Mouse (Mus musculus): ENCODE results near the gene Mitf. TPM values are rescaled to one million over a fixed set of nuclear protein-coding genes. Genes with fewer than 3 reads are reported as not detected.

Gene Mitf
- 1.5 and 1.7 TPM in 2 replicates for polyA plus RNA-seq (2015; fragmentation: Nextera tagmentation; extraction: Ambion mirVana)

- Histone ChIP-seq H3K27me3 (ENCODE audit: control insufficient read depth, insufficient read depth, low read length) (no peaks in the 10 kb centered on the region), H3K4me3 (ENCODE audit: low read depth, low read length) (peak within 1 kb of the TSS; percentile 70), H3K9me3 (ENCODE audit: control insufficient read depth, low read length) (no peaks in the 10 kb centered on the region), H3K9ac (ENCODE audit: low read length) (peak within 1 kb of the TSS; percentile 60), H3K36me3 (ENCODE audit: control insufficient read depth, insufficient read depth, low read length) (no peaks in the 10 kb centered on the region), H3K4me1 (replicated peaks; ENCODE audit: control insufficient read depth, insufficient read depth) (no peaks in the 10 kb centered on the region; the same call in 1 of the 2 replicates), H3K4me2 (replicated peaks; ENCODE audit: low read depth) (peak within 1 kb of the TSS; percentile 98), H3K27ac (replicated peaks) (no peak within 1 kb of the TSS)
- ATAC-seq (ENCODE audit: low FRiP score, low TSS enrichment) (peak; percentile 99), DNase-seq (ENCODE audit: low spot score) (peak; percentile 91)
- under 1% methylated on average over 51 of the region's 51 CpGs for WGBS
- TF ChIP-seq CTCF (IDR thresholded peaks at IDR 0.05; ENCODE audit: low read depth) (peak; percentile 31; the same call in 1 of the 2 replicates), EP300 (optimal IDR thresholded peaks at IDR 0.05) (no peak)
These were observed at the start of gene Mitf for GRCm38 (mm10) chr6:97806781-97807743. Gene Mitf (plus strand): TSS chr6:97807052.

DNA sequence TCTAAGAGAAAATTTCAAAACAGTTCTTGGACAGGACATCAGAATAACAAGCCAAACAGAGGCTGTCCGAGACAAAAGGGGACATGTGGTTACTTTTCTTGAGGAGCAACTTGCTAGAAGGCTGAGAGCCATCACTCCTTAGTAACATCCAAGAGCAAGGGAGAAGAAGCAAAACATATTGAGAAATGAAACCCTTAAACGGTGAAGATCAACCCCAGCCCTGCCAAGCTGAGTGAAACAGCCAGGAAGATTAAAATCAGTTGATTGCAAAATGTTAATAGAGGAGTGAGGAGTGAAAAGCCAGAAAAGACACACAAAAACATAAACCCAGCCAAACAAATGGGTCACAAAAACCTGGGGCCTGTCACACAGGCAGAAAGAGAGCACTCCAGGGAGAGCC is 49.5 kb upstream of the Mitf start:
- DNase-seq (ENCODE audit: low spot score) = no peak
- TF ChIP-seq CTCF (IDR thresholded peaks at IDR 0.05; ENCODE audit: low read depth) = no peak
- no peak for TF ChIP-seq EP300 (optimal IDR thresholded peaks at IDR 0.05)
- Histone ChIP-seq H3K4me2 (replicated peaks; ENCODE audit: low read depth) (no peak overlapping the region), H3K9me3 (ENCODE audit: control insufficient read depth, low read length) (no peaks in the 10 kb centered on the region), H3K4me3 (ENCODE audit: low read depth, low read length) (no peak overlapping the region), H3K27ac (replicated peaks) (no peak overlapping the region), H3K27me3 (ENCODE audit: control insufficient read depth, insufficient read depth, low read length) (no peaks in the 10 kb centered on the region), H3K36me3 (ENCODE audit: control insufficient read depth, insufficient read depth, low read length) (no peaks in the 10 kb centered on the region), H3K9ac (ENCODE audit: low read length) (no peak overlapping the region), H3K4me1 (replicated peaks; ENCODE audit: control insufficient read depth, insufficient read depth) (no peaks in the 10 kb centered on the region)
- ATAC-seq (ENCODE audit: low FRiP score, low TSS enrichment) = no peak
- 68% methylated on average over 2 of the region's 2 CpGs for WGBS

- TF ChIP-seq CTCF (IDR thresholded peaks at IDR 0.05; ENCODE audit: low read depth) (no peak), EP300 (optimal IDR thresholded peaks at IDR 0.05) (no peak)
- Histone ChIP-seq H3K36me3 (ENCODE audit: control insufficient read depth, insufficient read depth, low read length) (no peaks in the 10 kb centered on the region), H3K27me3 (ENCODE audit: control insufficient read depth, insufficient read depth, low read length) (no peaks in the 10 kb centered on the region), H3K9me3 (ENCODE audit: control insufficient read depth, low read length) (no peaks in the 10 kb centered on the region), H3K4me1 (replicated peaks; ENCODE audit: control insufficient read depth, insufficient read depth) (no peaks in the 10 kb centered on the region), H3K27ac (replicated peaks) (no peak overlapping the region), H3K4me2 (replicated peaks; ENCODE audit: low read depth) (no peak overlapping the region), H3K4me3 (ENCODE audit: low read depth, low read length) (no peak overlapping the region), H3K9ac (ENCODE audit: low read length) (no peak overlapping the region)
- WGBS = 23% methylated on average over 4 of the region's 4 CpGs
- ATAC-seq (ENCODE audit: low FRiP score, low TSS enrichment) (no peak), DNase-seq (ENCODE audit: low spot score) (no peak)
These were observed 48.0 kb upstream of the Mitf start for GRCm38 (mm10) chr6:97758884-97759283.

GRCm38 (mm10) chr6:97759301-97759700 is 47.6 kb upstream of the Mitf start:
- ATAC-seq (ENCODE audit: low FRiP score, low TSS enrichment) = no peak
- no peaks in the 10 kb centered on the region for H3K27me3 ChIP-seq (ENCODE audit: control insufficient read depth, insufficient read depth, low read length)
- DNase-seq (ENCODE audit: low spot score) = peak; percentile 69
- H3K9ac ChIP-seq (ENCODE audit: low read length) = no peak overlapping the region
- H3K4me2 ChIP-seq (replicated peaks; ENCODE audit: low read depth) = no peak overlapping the region
- no peaks in the 10 kb centered on the region for H3K9me3 ChIP-seq (ENCODE audit: control insufficient read depth, low read length)
- TF ChIP-seq CTCF (IDR thresholded peaks at IDR 0.05; ENCODE audit: low read depth) = peak; percentile 88
- no peak for TF ChIP-seq EP300 (optimal IDR thresholded peaks at IDR 0.05)
- no peak overlapping the region for H3K27ac ChIP-seq (replicated peaks)
- no peak overlapping the region for H3K4me3 ChIP-seq (ENCODE audit: low read depth, low read length)
- no peaks in the 10 kb centered on the region for H3K36me3 ChIP-seq (ENCODE audit: control insufficient read depth, insufficient read depth, low read length)
- WGBS = 9% methylated on average over 4 of the region's 4 CpGs
- H3K4me1 ChIP-seq (replicated peaks; ENCODE audit: control insufficient read depth, insufficient read depth) = no peaks in the 10 kb centered on the region

- Histone ChIP-seq H3K36me3 (ENCODE audit: control insufficient read depth, insufficient read depth, low read length) (no peaks in the 10 kb centered on the region), H3K4me1 (replicated peaks; ENCODE audit: control insufficient read depth, insufficient read depth) (no peaks in the 10 kb centered on the region), H3K9me3 (ENCODE audit: control insufficient read depth, low read length) (no peaks in the 10 kb centered on the region), H3K27me3 (ENCODE audit: control insufficient read depth, insufficient read depth, low read length) (no peaks in the 10 kb centered on the region), H3K4me3 (ENCODE audit: low read depth, low read length) (no peak overlapping the region), H3K9ac (ENCODE audit: low read length) (no peak overlapping the region), H3K27ac (replicated peaks) (no peak overlapping the region), H3K4me2 (replicated peaks; ENCODE audit: low read depth) (no peak overlapping the region)
- TF ChIP-seq EP300 (optimal IDR thresholded peaks at IDR 0.05) (no peak), CTCF (IDR thresholded peaks at IDR 0.05; ENCODE audit: low read depth) (peak; percentile 67)
- 17% methylated on average over 4 of the region's 4 CpGs for WGBS
- DNase-seq (ENCODE audit: low spot score) (no peak), ATAC-seq (ENCODE audit: low FRiP score, low TSS enrichment) (no peak)
These were observed 45.5 kb upstream of the Mitf start for GRCm38 (mm10) chr6:97761326-97761725.

GRCm38 (mm10) chr6:97763970-97764369 is 42.9 kb upstream of the Mitf start:
- H3K9ac ChIP-seq (ENCODE audit: low read length) = no peak overlapping the region
- no peaks in the 10 kb centered on the region for H3K36me3 ChIP-seq (ENCODE audit: control insufficient read depth, insufficient read depth, low read length)
- H3K27ac ChIP-seq (replicated peaks) = no peak overlapping the region
- no peak overlapping the region for H3K4me2 ChIP-seq (replicated peaks; ENCODE audit: low read depth)
- 27% methylated on average over 3 of the region's 3 CpGs for WGBS
- DNase-seq (ENCODE audit: low spot score) = no peak
- TF ChIP-seq CTCF (IDR thresholded peaks at IDR 0.05; ENCODE audit: low read depth) (no peak), EP300 (optimal IDR thresholded peaks at IDR 0.05) (no peak)
- ATAC-seq (ENCODE audit: low FRiP score, low TSS enrichment) = no peak
- H3K27me3 ChIP-seq (ENCODE audit: control insufficient read depth, insufficient read depth, low read length) = no peaks in the 10 kb centered on the region
- H3K9me3 ChIP-seq (ENCODE audit: control insufficient read depth, low read length) = no peaks in the 10 kb centered on the region
- H3K4me1 ChIP-seq (replicated peaks; ENCODE audit: control insufficient read depth, insufficient read depth) = no peaks in the 10 kb centered on the region
- no peak overlapping the region for H3K4me3 ChIP-seq (ENCODE audit: low read depth, low read length)
